Mouse (Mus musculus): ENCODE data around the gene Ubtd2. TPM values are rescaled to one million over a fixed set of nuclear protein-coding genes. Genes with fewer than 3 reads are reported as not detected.

Gene Ubtd2
- polyA plus RNA-seq, 1 experiment: 0.96 TPM

DNA sequence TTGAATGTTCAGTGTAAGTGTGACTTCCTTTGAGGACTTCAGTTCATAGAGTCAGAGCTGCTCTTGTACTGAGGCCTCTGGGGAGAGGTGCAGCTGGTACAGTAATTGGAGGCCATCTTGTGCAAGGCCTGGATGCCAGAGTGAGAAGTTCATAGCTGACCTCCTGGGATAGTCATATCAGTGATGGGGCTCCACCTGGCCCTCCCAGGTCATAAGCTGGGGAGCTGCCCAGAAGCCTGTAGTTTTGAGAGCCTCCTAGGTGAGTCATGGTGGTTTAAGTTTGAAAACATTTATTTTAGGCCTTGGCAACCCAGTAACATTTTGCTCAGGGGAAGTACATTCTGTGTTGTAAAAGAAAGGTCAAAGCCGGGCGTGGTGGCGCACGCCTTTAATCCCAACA, 102.9 kb downstream of the Ubtd2 start:
- H3K9me3 ChIP-seq: no peaks in the 10 kb centered on the region
- H3K36me3 ChIP-seq (replicated peaks; ENCODE audit: low read length): peaks cover 91% of the 10 kb centered on the region
- H3K4me3 ChIP-seq (replicated peaks): no peak overlapping the region
- H3K27me3 ChIP-seq (replicated peaks): no peaks in the 10 kb centered on the region
- H3K4me1 ChIP-seq: peaks cover 91% of the 10 kb centered on the region
- TF ChIP-seq GATA1 (IDR thresholded peaks at IDR 0.05; ENCODE audit: borderline replicate concordance, low read length) (no peak), FLI1 (IDR thresholded peaks at IDR 0.05; ENCODE audit: low read length) (no peak)

DNA sequence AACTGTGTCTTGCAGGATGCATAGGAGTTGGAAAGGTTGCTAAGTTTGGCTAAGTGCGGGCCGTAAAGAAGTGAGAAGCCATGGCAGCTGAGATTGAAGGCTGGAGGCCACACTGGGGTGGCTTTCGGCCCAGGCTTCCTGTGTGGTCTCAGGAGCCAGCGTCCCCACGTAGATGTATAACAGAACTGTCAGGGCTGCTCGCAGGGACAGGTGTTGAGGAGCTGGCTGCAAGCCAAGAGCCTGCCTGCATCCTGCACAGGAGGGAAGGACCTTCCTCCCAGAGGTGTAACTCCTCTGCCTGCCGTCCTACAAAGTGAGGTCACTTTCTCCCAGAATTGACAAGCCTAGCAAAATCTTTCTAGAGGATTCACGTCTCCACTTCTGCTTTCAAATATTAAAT, 103.5 kb downstream of the Ubtd2 start:
- Histone ChIP-seq H3K4me3 (replicated peaks) (peak overlapping the region; percentile 28), H3K27me3 (replicated peaks) (no peaks in the 10 kb centered on the region), H3K9me3 (no peaks in the 10 kb centered on the region), H3K36me3 (replicated peaks; ENCODE audit: low read length) (peaks cover 91% of the 10 kb centered on the region), H3K4me1 (peaks cover 91% of the 10 kb centered on the region)
- TF ChIP-seq FLI1 (IDR thresholded peaks at IDR 0.05; ENCODE audit: low read length) (no peak), GATA1 (IDR thresholded peaks at IDR 0.05; ENCODE audit: borderline replicate concordance, low read length) (no peak)

DNA sequence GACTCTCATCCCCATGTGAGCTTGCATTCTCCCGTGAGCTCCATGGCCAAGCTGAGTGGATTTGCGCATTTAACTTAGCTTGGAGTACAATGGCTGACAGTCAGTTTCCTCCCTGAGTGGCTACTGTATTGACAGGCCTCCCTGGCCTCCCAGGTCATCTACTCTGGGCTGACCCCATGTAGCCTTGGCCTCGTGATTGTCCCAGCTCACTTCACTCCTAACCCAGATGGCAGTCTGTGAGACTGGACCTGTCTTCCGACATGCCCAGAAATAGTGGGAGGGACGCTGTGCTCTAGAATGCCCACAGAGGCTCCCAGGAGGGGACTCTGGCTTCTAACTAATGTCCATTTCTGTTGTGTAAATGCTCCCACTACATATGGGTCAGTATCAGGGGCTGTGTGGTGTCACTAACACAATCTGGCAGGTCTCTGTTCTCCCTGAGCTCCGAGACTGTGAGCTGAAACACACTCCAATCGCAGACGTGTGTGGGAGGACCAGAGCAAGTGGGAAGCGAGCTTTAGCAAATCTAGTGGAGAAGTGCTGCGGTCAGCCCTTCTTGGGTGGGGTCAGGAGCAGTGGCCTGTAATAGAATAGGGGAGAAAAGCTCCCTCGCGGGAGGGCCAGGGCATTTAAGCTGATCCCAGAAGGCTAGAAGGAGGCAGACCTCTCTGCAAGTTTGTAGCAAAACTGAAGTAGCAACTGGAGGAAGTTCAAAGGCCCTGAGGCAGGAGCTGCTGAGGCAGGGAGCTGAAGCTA, 105.0 kb downstream of the Ubtd2 start:
- TF ChIP-seq FLI1 (IDR thresholded peaks at IDR 0.05; ENCODE audit: low read length) (no peak), GATA1 (IDR thresholded peaks at IDR 0.05; ENCODE audit: borderline replicate concordance, low read length) (no peak)
- Histone ChIP-seq H3K9me3 (no peaks in the 10 kb centered on the region), H3K4me3 (replicated peaks) (no peak overlapping the region), H3K36me3 (replicated peaks; ENCODE audit: low read length) (peaks cover 90% of the 10 kb centered on the region), H3K27me3 (replicated peaks) (no peaks in the 10 kb centered on the region), H3K4me1 (peaks cover 91% of the 10 kb centered on the region)

DNA sequence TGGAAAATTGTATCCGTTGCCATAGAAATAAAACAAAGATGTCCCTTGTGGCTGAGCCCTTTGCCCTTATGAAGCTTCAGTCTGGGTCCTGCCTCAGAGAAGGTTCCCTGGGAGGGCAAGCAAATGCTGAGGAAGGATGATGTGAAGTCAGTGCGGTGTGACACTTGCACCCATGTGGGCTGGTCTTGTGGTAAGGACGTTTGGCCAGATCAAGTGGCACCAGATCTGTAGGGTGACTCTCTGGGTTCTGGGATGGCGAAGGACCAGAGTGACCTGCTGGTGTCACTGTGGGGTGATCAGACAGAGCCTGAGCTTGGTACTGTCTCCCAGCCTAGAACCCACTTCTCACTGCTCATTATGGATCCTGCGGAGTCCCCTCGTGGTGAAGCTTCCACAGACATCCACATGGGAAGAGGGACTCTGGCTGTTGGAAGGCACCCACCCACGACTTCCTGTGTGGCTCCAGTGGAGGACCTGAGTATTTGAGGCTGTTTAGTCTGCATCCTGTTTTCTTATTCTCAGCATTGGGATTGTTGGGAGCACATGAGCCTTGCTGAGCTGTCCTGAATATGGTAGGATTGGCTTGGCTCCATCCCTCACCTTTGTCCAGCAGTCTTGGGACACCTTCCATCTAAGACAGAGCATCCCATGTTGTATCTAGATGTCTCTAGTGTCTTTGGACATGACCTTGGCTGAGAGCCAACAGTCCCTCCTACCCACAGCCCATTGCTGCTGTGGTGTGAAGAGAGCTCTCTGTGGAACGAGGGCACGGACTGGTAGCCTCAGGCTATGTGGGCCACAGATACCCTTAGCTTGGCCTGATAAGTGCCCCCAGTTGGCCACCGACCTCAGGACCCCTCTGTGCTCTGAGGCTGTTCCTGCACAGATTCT, 106.5 kb downstream of the Ubtd2 start:
- Histone ChIP-seq H3K4me3 (replicated peaks) (peak overlapping the region; percentile 71), H3K4me1 (peaks cover 94% of the 10 kb centered on the region), H3K27me3 (replicated peaks) (no peaks in the 10 kb centered on the region), H3K9me3 (no peaks in the 10 kb centered on the region), H3K36me3 (replicated peaks; ENCODE audit: low read length) (peaks cover 91% of the 10 kb centered on the region)
- TF ChIP-seq GATA1 (IDR thresholded peaks at IDR 0.05; ENCODE audit: borderline replicate concordance, low read length) (no peak), FLI1 (IDR thresholded peaks at IDR 0.05; ENCODE audit: low read length) (no peak)

DNA sequence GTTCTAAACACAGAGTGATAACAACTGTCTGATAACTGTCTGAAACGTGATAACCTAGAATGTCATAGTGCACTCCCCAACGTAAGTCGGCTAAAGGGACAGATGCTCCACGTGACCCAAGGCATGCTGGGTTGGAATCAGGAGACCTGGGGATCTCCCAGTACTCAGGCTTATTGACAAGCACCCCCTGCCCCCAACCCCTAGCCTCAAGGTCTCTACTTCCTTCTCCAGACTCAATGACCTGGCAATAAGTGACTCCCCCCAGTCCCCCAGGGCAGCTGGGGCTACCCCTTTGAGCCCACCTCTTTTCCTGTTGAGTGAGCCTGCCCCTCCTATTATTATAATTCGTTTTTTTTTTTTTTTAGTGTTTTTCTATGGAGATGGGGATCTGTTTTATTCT, 107.5 kb downstream of the Ubtd2 start:
- H3K9me3 ChIP-seq: no peaks in the 10 kb centered on the region
- TF ChIP-seq FLI1 (IDR thresholded peaks at IDR 0.05; ENCODE audit: low read length) (no peak), GATA1 (IDR thresholded peaks at IDR 0.05; ENCODE audit: borderline replicate concordance, low read length) (no peak)
- peaks cover 94% of the 10 kb centered on the region for H3K4me1 ChIP-seq
- H3K27me3 ChIP-seq (replicated peaks): no peaks in the 10 kb centered on the region
- H3K36me3 ChIP-seq (replicated peaks; ENCODE audit: low read length): peaks cover 91% of the 10 kb centered on the region
- H3K4me3 ChIP-seq (replicated peaks): no peak overlapping the region

DNA sequence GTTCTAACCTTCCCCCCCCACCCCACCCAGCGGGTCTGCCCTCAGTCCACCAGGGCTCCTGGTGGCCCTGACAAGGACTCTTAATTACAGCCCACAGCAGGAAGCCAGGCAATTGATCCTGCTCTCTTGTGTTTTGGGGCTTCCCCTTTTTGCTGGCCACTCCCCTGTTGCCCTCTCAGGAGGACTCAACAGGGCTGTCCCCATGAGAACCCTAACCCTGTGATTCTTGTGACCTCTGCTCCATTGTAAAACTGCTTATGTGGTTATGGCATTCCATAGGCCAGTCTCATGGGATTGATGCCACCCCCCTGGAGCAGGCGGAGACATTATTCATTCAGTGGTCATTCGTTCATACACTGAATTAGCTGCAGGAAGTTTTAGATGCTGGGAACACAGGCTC, 108.5 kb downstream of the Ubtd2 start:
- TF ChIP-seq FLI1 (IDR thresholded peaks at IDR 0.05; ENCODE audit: low read length) (no peak), GATA1 (IDR thresholded peaks at IDR 0.05; ENCODE audit: borderline replicate concordance, low read length) (no peak)
- Histone ChIP-seq H3K27me3 (replicated peaks) (no peaks in the 10 kb centered on the region), H3K4me1 (peaks cover 94% of the 10 kb centered on the region), H3K9me3 (no peaks in the 10 kb centered on the region), H3K4me3 (replicated peaks) (no peak overlapping the region), H3K36me3 (replicated peaks; ENCODE audit: low read length) (peaks cover 92% of the 10 kb centered on the region)

DNA sequence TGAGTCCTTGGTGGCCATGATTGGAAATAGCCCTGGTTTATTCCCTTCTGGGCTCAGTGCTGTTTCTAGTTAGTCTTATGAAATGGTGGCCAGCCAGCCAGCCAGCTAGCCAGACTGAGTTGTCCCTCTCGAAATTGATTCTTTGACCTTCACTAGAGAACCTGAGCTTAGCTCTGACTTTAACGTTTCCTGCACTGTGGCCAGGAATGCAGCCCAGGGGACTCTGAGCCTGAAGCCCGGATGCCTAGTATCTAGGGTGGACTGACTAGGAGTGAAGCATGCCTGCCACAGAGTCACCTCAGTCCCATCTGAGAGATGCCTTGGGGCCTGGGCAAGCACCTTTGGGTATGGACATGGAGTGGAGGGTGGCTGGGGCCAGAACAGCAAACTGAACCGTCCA, 109.5 kb downstream of the Ubtd2 start:
- Histone ChIP-seq H3K27me3 (replicated peaks) (no peaks in the 10 kb centered on the region), H3K4me3 (replicated peaks) (peak overlapping the region; percentile 76), H3K4me1 (peaks cover 99% of the 10 kb centered on the region), H3K9me3 (no peaks in the 10 kb centered on the region), H3K36me3 (replicated peaks; ENCODE audit: low read length) (peaks cover 94% of the 10 kb centered on the region)
- TF ChIP-seq GATA1 (IDR thresholded peaks at IDR 0.05; ENCODE audit: borderline replicate concordance, low read length): no peak
- TF ChIP-seq FLI1 (IDR thresholded peaks at IDR 0.05; ENCODE audit: low read length): no peak

DNA sequence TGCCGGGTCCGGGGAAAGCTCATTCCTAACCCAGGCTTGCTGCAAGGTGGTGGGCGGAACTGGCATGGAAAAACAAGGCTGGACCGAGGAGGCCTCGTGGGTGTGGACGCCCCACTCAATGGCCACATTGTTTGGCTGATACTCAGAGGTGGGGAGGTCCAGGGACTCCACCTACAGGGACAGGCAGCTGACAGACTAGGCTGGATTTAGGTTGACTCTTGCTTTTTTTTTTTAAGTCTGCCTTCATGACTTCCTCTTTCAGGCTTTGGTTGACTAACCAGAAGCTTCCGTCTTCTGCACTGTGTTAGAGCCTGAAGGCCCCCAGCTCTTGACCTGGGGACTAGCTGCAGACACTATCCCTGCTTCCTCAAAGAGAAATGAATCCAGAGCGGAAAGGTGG, 109.9 kb downstream of the Ubtd2 start:
- peaks cover 94% of the 10 kb centered on the region for H3K36me3 ChIP-seq (replicated peaks; ENCODE audit: low read length)
- no peaks in the 10 kb centered on the region for H3K9me3 ChIP-seq
- TF ChIP-seq FLI1 (IDR thresholded peaks at IDR 0.05; ENCODE audit: low read length) (no peak), GATA1 (IDR thresholded peaks at IDR 0.05; ENCODE audit: borderline replicate concordance, low read length) (no peak)
- peak overlapping the region; percentile 76 for H3K4me3 ChIP-seq (replicated peaks)
- H3K27me3 ChIP-seq (replicated peaks): no peaks in the 10 kb centered on the region
- H3K4me1 ChIP-seq: peaks cover 100% of the 10 kb centered on the region

DNA sequence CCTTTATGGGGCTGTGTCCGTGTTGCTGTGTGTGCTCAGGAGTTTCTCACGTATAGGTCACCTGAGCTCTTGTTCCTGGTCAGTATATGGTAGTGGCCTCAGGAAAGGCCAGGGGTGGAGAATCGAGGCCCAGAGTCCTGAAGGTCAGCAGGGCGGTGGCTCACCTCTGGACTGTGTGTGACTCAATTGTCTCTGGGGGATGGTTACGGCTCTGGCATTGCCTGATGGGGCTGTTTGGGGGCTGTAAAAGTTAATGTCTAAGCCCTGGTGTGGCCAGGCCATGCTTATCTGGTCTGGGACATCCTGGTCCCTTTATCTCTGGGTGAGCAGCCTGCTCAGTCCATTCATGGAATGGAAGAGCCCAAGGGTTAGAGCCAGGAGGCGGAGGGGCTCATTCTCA, 111.0 kb downstream of the Ubtd2 start:
- Histone ChIP-seq H3K4me1 (peaks cover 96% of the 10 kb centered on the region), H3K9me3 (no peaks in the 10 kb centered on the region), H3K27me3 (replicated peaks) (no peaks in the 10 kb centered on the region), H3K4me3 (replicated peaks) (peak overlapping the region; percentile 7), H3K36me3 (replicated peaks; ENCODE audit: low read length) (peaks cover 91% of the 10 kb centered on the region)
- TF ChIP-seq GATA1 (IDR thresholded peaks at IDR 0.05; ENCODE audit: borderline replicate concordance, low read length): no peak
- TF ChIP-seq FLI1 (IDR thresholded peaks at IDR 0.05; ENCODE audit: low read length): no peak

Other genes starting within 250 kb of the Ubtd2 start
- gene Snrnp25, start 250.0 kb upstream of the Ubtd2 start, polyA plus RNA-seq (2012; ENCODE audit: insufficient read depth, low replicate concordance): 15.1 and 78.7 TPM in 2 replicates
- 16.1 and 37.2 TPM in 2 replicates for gene Rhbdf1, start 233.1 kb upstream of the Ubtd2 start, polyA plus RNA-seq (2012; ENCODE audit: insufficient read depth, low replicate concordance)
- 3.6 and 8.8 TPM in 2 replicates for gene Mpg, start 228.9 kb upstream of the Ubtd2 start, polyA plus RNA-seq (2012; ENCODE audit: insufficient read depth, low replicate concordance)
- gene Nprl3, start 187.7 kb upstream of the Ubtd2 start, polyA plus RNA-seq (2012; ENCODE audit: insufficient read depth, low replicate concordance): 14.4 and 52.1 TPM in 2 replicates
- gene Hba-x, start 179.0 kb upstream of the Ubtd2 start, polyA plus RNA-seq (2012; ENCODE audit: insufficient read depth, low replicate concordance): not detected in 2 replicates
- gene Hba-a1, start 171.9 kb upstream of the Ubtd2 start, polyA plus RNA-seq (2012; ENCODE audit: insufficient read depth, low replicate concordance): 5,345 and 12,498 TPM in 2 replicates
- 2.9 TPM in 1 of 2 replicates, not detected in the other for gene Hbq1b, start 168.4 kb upstream of the Ubtd2 start, polyA plus RNA-seq (2012; ENCODE audit: insufficient read depth, low replicate concordance)
- gene Hba-a2, start 158.9 kb upstream of the Ubtd2 start, polyA plus RNA-seq (2012; ENCODE audit: insufficient read depth, low replicate concordance): 578 and 1,883 TPM in 2 replicates
- not detected in 2 replicates for gene Hbq1a, start 155.3 kb upstream of the Ubtd2 start, polyA plus RNA-seq (2012; ENCODE audit: insufficient read depth, low replicate concordance)
- gene Sh3pxd2b, start 107.5 kb upstream of the Ubtd2 start, polyA plus RNA-seq (2012; ENCODE audit: insufficient read depth, low replicate concordance): 1.3 and 2.1 TPM in 2 replicates
- gene Efcab9, start 76.7 kb downstream of the Ubtd2 start, polyA plus RNA-seq (2012; ENCODE audit: insufficient read depth, low replicate concordance): 0.38 TPM in 1 of 2 replicates, not detected in the other
- gene Stk10, start 77.9 kb downstream of the Ubtd2 start, polyA plus RNA-seq (2012; ENCODE audit: insufficient read depth, low replicate concordance): 21.6 and 28.3 TPM in 2 replicates
- gene Fbxw11, start 187.4 kb downstream of the Ubtd2 start, polyA plus RNA-seq (2012; ENCODE audit: insufficient read depth, low replicate concordance): 2.9 and 13.1 TPM in 2 replicates

Measured in megakaryocyte, embryonic 14.5 days (primary cell).